Mouse (Mus musculus) heart, postnatal 36 days (tissue): Measurements from ENCODE around the gene Itpk1. TPM values are rescaled to one million over a fixed set of nuclear protein-coding genes. Genes with fewer than 3 reads are reported as not detected.

ENCODE experiments used
- DNase-seq, 2 experiments: peaks; one replicate each; pipeline ENCODE4 v3.0.0; 2021 to 2022
- intact Hi-C: fragments of 180-260 bp; cut with DNase I; formaldehyde crosslinking; loops from one replicate; pipeline ENCODE4 v1.15.1; 2025
- total RNA-seq, 2 experiments: library from RNA; stranded (reverse); gene quantifications; 2 replicates each; pipeline ENCODE4 v1.2.3; 2021

Itpk1 gene
- total RNA-seq, 2 experiments from 2014 or later = 6.8 to 8.8 TPM

- no peak for DNase-seq
- intact Hi-C loops = no loop called here
These were observed 33.9 kb downstream of the Itpk1 start for GRCm38 (mm10) chr12:102670848-102671247.

DNA sequence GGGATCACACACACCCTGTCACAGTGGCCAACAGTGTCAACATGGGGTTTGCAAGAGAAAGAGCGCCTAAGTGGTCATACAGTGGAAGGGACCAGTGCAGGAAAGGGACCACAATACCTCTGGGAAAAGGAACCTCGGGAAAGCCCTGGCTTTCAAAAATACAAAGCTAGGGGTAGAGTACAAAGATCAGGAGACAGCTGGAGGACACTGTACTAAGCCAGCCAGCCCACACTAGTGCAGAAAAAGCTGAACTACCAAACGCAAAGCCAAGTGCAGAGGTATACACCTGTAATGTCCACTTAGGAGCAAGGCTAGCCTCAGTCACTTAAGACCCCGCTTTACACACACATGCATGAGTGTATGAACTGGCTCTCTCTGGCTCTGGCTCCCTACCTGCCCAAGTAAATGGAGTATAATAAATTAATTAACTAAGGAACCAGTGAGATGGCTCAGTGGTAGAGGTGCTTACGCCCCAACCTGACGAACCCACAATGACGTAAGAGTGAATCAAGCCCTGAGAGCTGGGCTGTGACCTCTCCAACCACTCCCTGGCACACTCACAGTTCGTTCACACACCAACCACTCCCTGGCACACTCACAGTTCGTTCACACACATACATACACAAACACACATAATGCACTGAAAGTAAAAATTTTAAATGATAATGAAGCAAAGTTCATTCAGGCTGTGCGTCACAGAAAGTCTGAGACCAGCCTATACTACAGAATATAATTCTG is 39.1 kb downstream of the Itpk1 start:
- DNase-seq = no peak
- intact Hi-C loops = no loop called here

- intact Hi-C loops = no loop called here
- no peak for DNase-seq
These were observed 40.7 kb downstream of the Itpk1 start for GRCm38 (mm10) chr12:102664052-102664448.

- intact Hi-C loops = no loop called here
- no peak for DNase-seq
These were observed 41.2 kb downstream of the Itpk1 start for GRCm38 (mm10) chr12:102663349-102664051.

GRCm38 (mm10) chr12:102661772-102662171 is 43.0 kb downstream of the Itpk1 start:
- intact Hi-C loops = no loop called here
- peak in 1 of 2 experiments; percentile 37 for DNase-seq

- intact Hi-C loops = no loop called here
- DNase-seq = no peak
These were observed 43.7 kb downstream of the Itpk1 start for GRCm38 (mm10) chr12:102660906-102661651.

DNA sequence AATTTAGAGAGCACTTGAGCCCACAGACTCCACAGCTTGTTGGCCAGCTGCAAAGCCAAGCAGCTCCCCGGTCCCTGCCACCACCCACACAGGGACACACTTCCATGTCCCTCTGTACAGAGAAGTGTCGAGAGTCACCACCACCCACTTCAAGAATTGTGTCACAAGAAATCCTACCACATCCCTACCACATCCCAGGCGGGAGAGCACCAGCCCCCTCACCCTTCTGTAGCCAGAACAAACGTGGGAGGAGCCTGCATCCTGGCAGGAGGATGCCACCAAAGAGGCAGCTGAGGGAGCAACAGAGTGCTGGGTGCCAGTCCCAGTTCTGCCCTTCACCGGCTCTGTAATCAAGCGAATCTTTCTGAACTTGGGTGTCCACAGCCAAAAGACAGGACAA is 51.7 kb downstream of the Itpk1 start:
- intact Hi-C loops = no loop called here

GRCm38 (mm10) chr12:102652420-102652819 is 52.3 kb downstream of the Itpk1 start:
- intact Hi-C loops = no loop called here
- no peak for DNase-seq

More for the DNA sequence above, 51.7 kb downstream of the Itpk1 start:
- DNase-seq = no peak

DNA sequence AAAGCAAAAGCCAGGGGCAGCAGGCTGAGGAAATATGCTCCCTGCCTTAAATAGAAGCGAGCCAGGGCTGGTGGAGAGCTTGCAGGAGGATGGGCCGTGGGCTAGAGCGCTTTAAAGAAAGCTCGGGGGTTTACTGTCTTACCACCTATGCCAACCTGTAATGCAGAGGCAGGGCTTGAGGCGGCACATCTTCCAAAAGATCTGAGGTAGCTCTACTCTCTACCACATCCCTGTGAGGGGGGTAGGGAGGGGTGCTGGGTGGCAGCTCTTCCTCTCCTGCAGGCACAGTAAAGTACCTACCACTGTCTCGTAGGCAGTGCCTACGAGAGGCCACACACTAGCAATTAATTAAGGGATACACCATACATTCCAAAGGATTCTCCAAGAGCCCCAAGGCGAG is 52.9 kb downstream of the Itpk1 start:
- intact Hi-C loops = no loop called here
- no peak for DNase-seq

DNA sequence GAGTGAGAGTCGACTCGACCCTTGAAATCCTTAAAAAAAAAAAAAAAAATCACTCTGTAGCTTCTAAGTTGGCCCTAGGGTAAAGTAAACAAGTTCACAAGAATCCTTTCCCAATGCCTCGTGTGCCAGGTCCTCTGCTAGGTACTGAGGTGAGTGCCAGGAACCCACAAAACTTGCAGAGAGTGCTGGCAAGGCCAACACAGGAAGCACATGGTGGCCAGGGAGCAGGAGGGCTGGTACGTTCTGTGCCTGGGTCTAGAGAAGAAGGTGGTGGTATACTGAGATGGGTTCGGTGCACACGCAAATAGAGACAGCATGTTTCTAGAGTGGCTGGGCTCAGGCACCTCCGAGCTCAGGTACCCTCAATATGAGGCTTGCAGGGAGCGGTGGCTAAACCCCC is 53.3 kb downstream of the Itpk1 start:
- intact Hi-C loops = no loop called here
- DNase-seq = no peak

DNA sequence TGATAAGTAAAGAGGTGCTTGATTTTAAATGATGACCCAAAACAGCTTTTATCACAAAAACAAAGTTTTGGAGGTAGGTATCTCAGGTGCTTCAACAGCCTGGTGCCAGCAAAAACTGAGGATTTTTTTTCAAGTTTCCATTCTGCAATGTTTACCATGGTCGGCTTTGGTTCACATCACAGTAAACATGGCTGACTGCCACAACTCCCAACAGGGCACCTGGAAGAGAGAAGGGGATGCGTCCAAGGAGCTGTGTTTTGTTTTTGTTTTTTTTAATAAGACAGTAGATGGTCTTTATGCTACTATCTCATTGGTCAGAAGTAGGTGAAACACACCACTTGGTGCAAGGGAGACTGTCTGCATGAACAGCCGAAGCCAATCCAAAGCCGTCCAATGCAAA is 54.1 kb downstream of the Itpk1 start:
- DNase-seq = no peak
- intact Hi-C loops = no loop called here

- intact Hi-C loops = no loop called here
These were observed 56.7 kb downstream of the Itpk1 start for GRCm38 (mm10) chr12:102647839-102648564.

GRCm38 (mm10) chr12:102646586-102647260 is 58.0 kb downstream of the Itpk1 start:
- peak in 1 of 2 experiments; percentile 33 for DNase-seq
- intact Hi-C loops = no loop called here

More at GRCm38 (mm10) chr12:102647839-102648564, 56.7 kb downstream of the Itpk1 start:
- peak in 1 of 2 experiments; percentile 31 for DNase-seq

GRCm38 (mm10) chr12:102645911-102646585 is 58.7 kb downstream of the Itpk1 start:
- DNase-seq = no peak
- intact Hi-C loops = no loop called here

DNA sequence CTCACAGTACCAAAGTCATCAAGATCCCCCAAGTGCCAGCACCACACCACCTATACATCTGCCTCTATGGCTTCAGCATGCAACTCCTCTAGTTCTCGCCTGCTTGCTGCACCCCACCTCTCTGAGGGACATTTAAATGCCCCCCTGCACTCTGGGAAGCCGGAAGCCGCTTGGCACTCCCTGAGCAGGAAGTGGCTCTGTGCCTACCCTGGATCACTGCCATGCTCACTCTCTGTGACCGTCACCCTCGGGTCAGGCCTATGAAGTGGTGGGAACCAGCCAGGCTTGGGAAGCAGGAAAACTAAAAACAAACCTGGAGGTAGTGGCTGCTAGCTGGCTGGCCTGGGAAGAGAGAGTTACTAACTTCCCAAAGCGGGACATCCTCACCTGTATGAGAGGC is 61.4 kb downstream of the Itpk1 start:
- intact Hi-C loops = no loop called here
- peak in 1 of 2 experiments; percentile 37 for DNase-seq

- no peak for DNase-seq
- intact Hi-C loops = no loop called here
These were observed 64.1 kb downstream of the Itpk1 start for GRCm38 (mm10) chr12:102640436-102641163.

- intact Hi-C loops = no loop called here
- no peak for DNase-seq
These were observed 65.9 kb downstream of the Itpk1 start for GRCm38 (mm10) chr12:102638878-102639277.

DNA sequence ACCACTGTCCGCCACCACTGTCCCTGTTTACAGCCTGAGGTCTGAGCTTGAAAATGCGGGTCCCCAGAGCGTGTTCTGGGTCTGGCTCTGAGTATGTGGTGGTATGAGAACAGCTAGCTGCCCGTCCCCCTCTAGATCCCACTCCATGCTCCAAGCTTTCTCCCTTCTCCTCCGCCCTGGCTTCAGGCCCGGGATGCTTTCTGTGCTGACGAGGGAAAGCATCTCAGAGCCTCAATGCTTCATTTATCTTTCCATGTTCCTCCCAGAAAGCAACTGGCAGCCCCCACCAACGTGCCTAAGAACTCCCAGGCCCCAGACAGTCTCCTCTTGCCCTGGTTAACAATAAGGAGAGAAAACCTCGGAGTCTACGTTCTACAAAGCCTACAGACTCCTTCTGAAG is 67.5 kb downstream of the Itpk1 start:
- no peak for DNase-seq
- intact Hi-C loops = no loop called here
